Mouse (Mus musculus): ENCODE measurements at regions not wholly inside any gene's neighbourhood (a gene's known extent, or its start where the extent isn't known, plus 50 kb on each side); places are given as distances from the start of the nearest gene placed in this dataset.

DNA sequence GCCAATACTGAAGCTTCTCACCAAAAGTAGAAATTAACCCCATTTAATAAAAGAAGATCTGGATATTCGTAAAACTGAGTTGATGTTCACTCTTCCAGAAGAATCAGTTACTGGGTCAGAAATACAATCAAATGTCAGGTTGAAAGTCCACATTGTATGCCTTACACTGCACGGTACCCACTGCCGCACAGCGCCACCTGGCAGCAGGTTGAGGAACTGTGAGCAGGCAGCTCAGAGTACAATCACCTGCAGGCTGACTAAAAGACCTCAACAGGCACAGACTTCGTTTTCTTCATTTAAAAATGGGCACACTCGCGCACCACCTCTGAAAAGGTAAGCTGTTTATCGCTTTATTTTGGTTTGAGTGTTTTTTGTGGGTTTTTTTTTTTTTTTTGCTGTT, 341.8 kb upstream of the Mms22l start:
- WGBS: 19% methylated on average over 8 of the region's 8 CpGs
- no peak overlapping the region for H3K4me3 ChIP-seq (ENCODE audit: low read length)

DNA sequence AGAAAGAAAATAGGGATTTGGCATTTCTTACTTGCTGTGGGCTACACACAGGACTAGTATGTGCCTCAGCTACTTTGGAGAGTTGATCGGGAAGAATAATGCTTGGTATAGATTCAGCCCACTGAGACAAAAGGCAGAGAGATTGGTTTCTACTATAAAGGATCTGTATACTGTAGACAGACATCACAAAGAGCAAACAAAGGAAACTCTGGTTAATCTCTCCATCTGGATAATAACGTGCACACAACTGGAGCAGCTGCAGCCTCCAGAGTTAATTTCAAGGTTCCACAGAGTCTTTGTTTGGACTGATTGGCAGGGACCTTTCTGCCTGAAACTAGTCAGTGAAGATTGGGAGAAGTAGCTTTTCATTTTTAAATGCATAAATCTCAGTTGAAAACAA, 322.5 kb upstream of the Mms22l start:
- H3K27me3 ChIP-seq (ENCODE audit: control insufficient read depth, insufficient read depth, low read length): no peaks in the 10 kb centered on the region
- H3K4me2 ChIP-seq (replicated peaks; ENCODE audit: low read depth, low read length): no peak overlapping the region
- no peaks in the 10 kb centered on the region for H3K36me3 ChIP-seq (ENCODE audit: control insufficient read depth, insufficient read depth, low read length)
- 81% methylated on average over 2 of the region's 2 CpGs for WGBS
- no peaks in the 10 kb centered on the region for H3K9me3 ChIP-seq (ENCODE audit: control insufficient read depth, low read length)
- ATAC-seq (ENCODE audit: low FRiP score, low TSS enrichment): no peak
- no peak overlapping the region for H3K9ac ChIP-seq (ENCODE audit: low read depth, low read length)
- H3K4me1 ChIP-seq (ENCODE audit: control insufficient read depth, insufficient read depth, low read length): no peaks in the 10 kb centered on the region
- H3K27ac ChIP-seq (ENCODE audit: low read depth, low read length): no peak overlapping the region
- H3K4me3 ChIP-seq (ENCODE audit: low read length): no peak overlapping the region

More for the DNA sequence above, 341.8 kb upstream of the Mms22l start:
- H3K27ac ChIP-seq (ENCODE audit: low read depth, low read length): no peak overlapping the region
- ATAC-seq (ENCODE audit: low FRiP score, low TSS enrichment): peak; percentile 79; the same call in 1 of the 2 replicates
- H3K27me3 ChIP-seq (ENCODE audit: control insufficient read depth, insufficient read depth, low read length): no peaks in the 10 kb centered on the region
- H3K4me1 ChIP-seq (ENCODE audit: control insufficient read depth, insufficient read depth, low read length): no peaks in the 10 kb centered on the region
- H3K36me3 ChIP-seq (ENCODE audit: control insufficient read depth, insufficient read depth, low read length): no peaks in the 10 kb centered on the region
- no peak overlapping the region for H3K9ac ChIP-seq (ENCODE audit: low read depth, low read length)
- H3K9me3 ChIP-seq (ENCODE audit: control insufficient read depth, low read length): no peaks in the 10 kb centered on the region
- no peak overlapping the region for H3K4me2 ChIP-seq (replicated peaks; ENCODE audit: low read depth, low read length)

DNA sequence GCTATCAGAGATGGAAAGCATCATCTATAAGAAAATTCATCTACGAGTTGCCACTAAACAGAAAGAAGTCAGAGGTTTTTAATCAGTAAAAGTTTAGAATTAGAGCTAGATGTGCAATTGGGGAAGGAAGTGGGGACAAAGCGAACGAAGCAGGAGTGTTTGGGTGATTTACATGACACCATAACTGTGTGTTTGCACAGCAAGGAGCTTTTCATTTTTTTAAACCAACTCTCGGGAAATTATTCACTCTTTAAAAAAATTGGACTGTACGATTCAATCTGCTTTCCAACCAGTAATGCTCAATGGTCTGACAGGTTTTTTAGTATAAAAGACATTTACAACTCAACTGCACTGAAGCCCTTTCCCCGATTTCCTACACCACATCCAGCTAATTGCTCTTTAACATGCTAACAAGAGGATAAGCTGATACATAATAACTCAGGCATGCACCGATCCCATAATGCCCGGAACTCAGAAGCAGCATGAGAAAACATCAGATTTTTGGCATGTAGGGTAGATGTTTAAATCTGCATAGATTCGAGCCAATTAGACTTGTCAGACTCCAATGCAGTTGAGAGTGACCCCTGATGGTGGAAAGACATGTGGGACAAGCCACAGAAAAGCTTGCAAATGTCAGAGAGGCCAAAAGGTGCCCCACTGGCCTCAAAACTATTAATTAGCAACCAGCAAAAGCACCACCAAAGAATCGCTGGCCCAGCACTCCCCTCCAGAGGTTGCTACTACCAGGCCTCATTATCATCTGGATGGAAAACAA, 282.8 kb upstream of the Mms22l start:
- H3K36me3 ChIP-seq (ENCODE audit: control insufficient read depth, insufficient read depth, low read length): no peaks in the 10 kb centered on the region
- H3K27me3 ChIP-seq (ENCODE audit: control insufficient read depth, insufficient read depth, low read length): no peaks in the 10 kb centered on the region
- H3K4me3 ChIP-seq (ENCODE audit: low read length): no peak overlapping the region
- no peaks in the 10 kb centered on the region for H3K9me3 ChIP-seq (ENCODE audit: control insufficient read depth, low read length)
- H3K9ac ChIP-seq (ENCODE audit: low read depth, low read length): no peak overlapping the region
- H3K27ac ChIP-seq (ENCODE audit: low read depth, low read length): no peak overlapping the region
- 55% methylated on average over 10 of the region's 10 CpGs for WGBS
- H3K4me2 ChIP-seq (replicated peaks; ENCODE audit: low read depth, low read length): no peak overlapping the region
- ATAC-seq (ENCODE audit: low FRiP score, low TSS enrichment): no peak
- no peaks in the 10 kb centered on the region for H3K4me1 ChIP-seq (ENCODE audit: control insufficient read depth, insufficient read depth, low read length)

DNA sequence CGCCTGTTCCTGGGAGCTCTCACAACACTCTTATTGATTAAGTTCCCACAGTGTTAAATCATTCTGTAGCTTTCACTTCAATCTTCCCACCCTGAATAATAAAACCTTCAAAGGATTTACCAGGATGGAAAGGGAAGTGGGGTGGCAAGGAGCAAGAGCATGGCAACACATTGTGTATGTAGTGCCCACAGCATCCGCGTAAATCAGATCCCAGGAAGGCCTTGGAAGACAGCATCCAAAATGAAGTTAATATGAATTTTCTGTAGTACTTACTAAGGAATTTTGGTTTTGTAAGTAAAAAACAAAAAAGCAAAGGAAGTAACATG, 282.3 kb upstream of the Mms22l start:
- Histone ChIP-seq H3K4me3 (ENCODE audit: low read length) (no peak overlapping the region), H3K4me1 (ENCODE audit: control insufficient read depth, insufficient read depth, low read length) (no peaks in the 10 kb centered on the region), H3K9ac (ENCODE audit: low read depth, low read length) (no peak overlapping the region), H3K27me3 (ENCODE audit: control insufficient read depth, insufficient read depth, low read length) (no peaks in the 10 kb centered on the region), H3K27ac (ENCODE audit: low read depth, low read length) (no peak overlapping the region), H3K9me3 (ENCODE audit: control insufficient read depth, low read length) (no peaks in the 10 kb centered on the region), H3K4me2 (replicated peaks; ENCODE audit: low read depth, low read length) (no peak overlapping the region), H3K36me3 (ENCODE audit: control insufficient read depth, insufficient read depth, low read length) (no peaks in the 10 kb centered on the region)
- no peak for ATAC-seq (ENCODE audit: low FRiP score, low TSS enrichment)
- 69% methylated on average over 3 of the region's 3 CpGs for WGBS

DNA sequence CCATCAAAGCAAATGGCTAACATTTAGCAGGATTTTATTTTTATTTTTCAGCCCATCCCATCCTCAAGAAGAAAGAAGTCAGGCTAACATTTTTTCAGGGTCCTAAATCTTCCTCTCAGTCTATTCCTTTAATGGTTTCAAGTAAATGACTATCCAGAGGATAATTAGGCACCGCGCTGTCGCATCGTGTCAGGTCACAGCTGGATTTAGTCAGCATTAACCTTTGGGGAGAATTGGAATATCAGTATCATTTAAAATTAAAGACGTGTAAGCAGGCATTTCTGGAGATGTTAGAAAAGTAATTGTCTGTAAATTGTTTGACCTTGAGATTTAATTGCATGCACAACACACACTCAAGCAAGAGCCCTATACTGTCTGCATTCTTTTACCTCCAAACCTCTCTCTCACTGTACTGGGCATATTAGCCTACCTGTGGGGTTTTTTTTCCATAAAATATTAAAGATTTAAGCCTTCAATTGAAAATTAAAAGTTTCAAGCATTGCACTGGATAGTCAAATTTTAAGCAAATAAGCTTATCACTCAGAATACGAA, 277.8 kb upstream of the Mms22l start:
- 52% methylated on average over 6 of the region's 6 CpGs for WGBS
- no peak overlapping the region for H3K9ac ChIP-seq (ENCODE audit: low read depth, low read length)
- no peaks in the 10 kb centered on the region for H3K9me3 ChIP-seq (ENCODE audit: control insufficient read depth, low read length)
- H3K36me3 ChIP-seq (ENCODE audit: control insufficient read depth, insufficient read depth, low read length): no peaks in the 10 kb centered on the region
- ATAC-seq (ENCODE audit: low FRiP score, low TSS enrichment): no peak
- no peaks in the 10 kb centered on the region for H3K27me3 ChIP-seq (ENCODE audit: control insufficient read depth, insufficient read depth, low read length)
- no peak overlapping the region for H3K27ac ChIP-seq (ENCODE audit: low read depth, low read length)
- H3K4me2 ChIP-seq (replicated peaks; ENCODE audit: low read depth, low read length): no peak overlapping the region
- H3K4me1 ChIP-seq (ENCODE audit: control insufficient read depth, insufficient read depth, low read length): no peaks in the 10 kb centered on the region
- no peak overlapping the region for H3K4me3 ChIP-seq (ENCODE audit: low read length)

DNA sequence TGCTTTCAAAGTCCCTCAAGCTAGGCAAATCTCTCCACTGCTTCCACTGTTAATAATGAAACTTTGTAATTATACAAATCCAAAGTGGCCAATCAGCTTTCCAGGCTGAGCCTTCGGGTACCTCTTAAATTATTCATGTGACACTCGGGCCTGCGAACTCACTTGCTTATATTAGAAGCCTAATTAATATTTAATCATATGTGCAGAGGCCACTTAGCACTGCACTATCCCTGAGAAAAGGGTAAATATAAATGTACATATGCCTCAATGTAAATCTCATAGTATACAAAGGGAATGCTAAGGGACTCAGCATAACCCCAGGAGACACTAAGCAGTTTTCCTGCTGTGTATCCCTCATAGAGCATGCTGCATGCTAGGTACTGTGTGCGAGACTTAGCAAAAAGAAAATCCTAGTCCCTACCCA, 277.2 kb upstream of the Mms22l start:
- ATAC-seq (ENCODE audit: low FRiP score, low TSS enrichment): no peak
- no peak overlapping the region for H3K9ac ChIP-seq (ENCODE audit: low read depth, low read length)
- no peak overlapping the region for H3K27ac ChIP-seq (ENCODE audit: low read depth, low read length)
- WGBS: 73% methylated on average over 4 of the region's 4 CpGs
- H3K9me3 ChIP-seq (ENCODE audit: control insufficient read depth, low read length): no peaks in the 10 kb centered on the region
- H3K4me2 ChIP-seq (replicated peaks; ENCODE audit: low read depth, low read length): no peak overlapping the region
- no peaks in the 10 kb centered on the region for H3K4me1 ChIP-seq (ENCODE audit: control insufficient read depth, insufficient read depth, low read length)
- no peaks in the 10 kb centered on the region for H3K27me3 ChIP-seq (ENCODE audit: control insufficient read depth, insufficient read depth, low read length)
- H3K36me3 ChIP-seq (ENCODE audit: control insufficient read depth, insufficient read depth, low read length): no peaks in the 10 kb centered on the region
- no peak overlapping the region for H3K4me3 ChIP-seq (ENCODE audit: low read length)

DNA sequence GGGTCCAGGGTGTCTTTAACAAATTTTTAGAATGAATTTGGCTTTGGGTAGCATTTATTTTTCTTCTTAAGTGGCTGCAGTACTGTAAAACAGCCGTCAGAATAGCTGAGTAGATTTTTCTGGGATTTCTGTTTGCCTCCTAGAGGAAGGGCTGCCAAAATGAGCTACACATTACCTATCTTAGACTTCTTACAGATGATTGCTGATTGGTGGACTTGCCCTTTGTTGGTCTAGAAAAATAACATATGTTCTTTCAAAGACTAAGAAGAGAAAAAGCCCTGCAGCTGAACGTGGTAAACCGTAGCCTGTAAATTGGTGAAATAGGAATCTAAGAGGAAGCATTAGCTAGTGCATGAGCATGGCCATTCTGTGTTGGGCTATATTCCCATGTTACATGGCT, 276.7 kb upstream of the Mms22l start:
- ATAC-seq (ENCODE audit: low FRiP score, low TSS enrichment): no peak
- H3K4me3 ChIP-seq (ENCODE audit: low read length): no peak overlapping the region
- H3K36me3 ChIP-seq (ENCODE audit: control insufficient read depth, insufficient read depth, low read length): no peaks in the 10 kb centered on the region
- no peaks in the 10 kb centered on the region for H3K27me3 ChIP-seq (ENCODE audit: control insufficient read depth, insufficient read depth, low read length)
- H3K9me3 ChIP-seq (ENCODE audit: control insufficient read depth, low read length): no peaks in the 10 kb centered on the region
- 80% methylated on average over 3 of the region's 3 CpGs for WGBS
- no peaks in the 10 kb centered on the region for H3K4me1 ChIP-seq (ENCODE audit: control insufficient read depth, insufficient read depth, low read length)
- H3K9ac ChIP-seq (ENCODE audit: low read depth, low read length): no peak overlapping the region
- H3K27ac ChIP-seq (ENCODE audit: low read depth, low read length): no peak overlapping the region
- H3K4me2 ChIP-seq (replicated peaks; ENCODE audit: low read depth, low read length): no peak overlapping the region

DNA sequence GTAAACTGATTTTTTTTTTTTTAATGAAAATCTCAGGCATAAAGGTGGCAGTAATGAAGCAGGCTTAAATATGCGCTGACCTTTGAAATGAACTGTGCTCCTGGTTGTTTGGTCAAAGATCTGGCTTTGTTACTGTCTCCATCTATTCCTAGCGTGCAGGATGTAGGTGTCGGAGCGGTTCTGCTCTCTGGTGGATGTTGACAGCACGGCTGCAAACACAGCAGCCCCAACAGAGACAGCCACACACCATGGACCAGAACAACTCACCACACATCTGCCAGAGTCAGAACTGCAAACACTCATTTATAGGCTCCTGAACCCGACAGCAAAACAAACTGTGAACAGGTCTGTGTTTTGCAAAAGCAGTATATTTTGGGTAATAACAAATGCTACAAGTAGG, 251.1 kb upstream of the Mms22l start:
- 74% methylated on average over 6 of the region's 6 CpGs for WGBS

DNA sequence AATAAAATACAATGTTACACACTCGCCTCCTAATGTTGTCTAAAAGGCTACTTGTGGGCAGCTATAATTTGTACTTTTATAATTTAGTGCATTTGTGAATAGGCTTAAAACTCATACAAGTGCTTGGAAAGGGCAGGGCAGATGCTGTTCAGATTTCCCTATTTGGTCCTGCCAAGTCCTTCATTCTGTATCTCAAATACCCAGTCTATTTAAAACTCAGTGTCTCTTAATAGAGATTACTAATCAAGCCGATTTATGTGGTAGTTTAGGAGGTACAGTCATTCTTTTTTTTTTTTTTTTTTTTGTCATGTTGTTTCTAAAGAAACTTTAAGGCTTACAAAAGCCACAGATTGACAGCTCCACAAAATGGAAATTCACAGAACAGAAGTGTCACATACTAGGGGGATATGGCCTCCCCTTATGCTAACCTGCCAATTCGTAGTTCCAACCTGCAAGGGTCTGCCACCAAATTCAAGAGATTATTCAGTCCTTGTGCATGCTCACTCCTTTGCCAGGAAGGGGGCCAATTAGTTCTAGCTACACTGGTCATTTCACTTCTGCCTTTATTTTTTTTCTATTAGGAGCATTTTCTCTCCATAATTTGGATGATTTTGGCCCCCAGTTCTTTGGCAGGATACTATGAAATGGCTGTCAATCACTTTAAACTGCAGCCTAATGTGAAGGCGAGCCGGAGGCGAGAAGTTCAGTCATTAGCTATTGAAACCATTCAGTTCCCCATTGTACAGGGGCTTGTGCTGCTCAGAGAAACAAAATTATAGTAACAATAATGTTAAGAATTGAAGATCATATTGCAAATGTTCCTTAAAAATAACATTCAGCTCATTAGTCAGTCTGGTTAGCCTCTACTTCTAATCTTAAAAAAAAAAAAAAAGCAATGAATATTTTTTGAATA, 247.9 kb upstream of the Mms22l start:
- H3K27ac ChIP-seq (ENCODE audit: low read depth, low read length): no peak overlapping the region
- no peaks in the 10 kb centered on the region for H3K9me3 ChIP-seq (ENCODE audit: control insufficient read depth, low read length)
- no peaks in the 10 kb centered on the region for H3K36me3 ChIP-seq (ENCODE audit: control insufficient read depth, insufficient read depth, low read length)
- ATAC-seq (ENCODE audit: low FRiP score, low TSS enrichment): no peak
- H3K4me1 ChIP-seq (ENCODE audit: control insufficient read depth, insufficient read depth, low read length): no peaks in the 10 kb centered on the region
- no peaks in the 10 kb centered on the region for H3K27me3 ChIP-seq (ENCODE audit: control insufficient read depth, insufficient read depth, low read length)
- no peak overlapping the region for H3K4me3 ChIP-seq (ENCODE audit: low read length)
- 89% methylated on average over 6 of the region's 6 CpGs for WGBS
- no peak overlapping the region for H3K4me2 ChIP-seq (replicated peaks; ENCODE audit: low read depth, low read length)
- no peak overlapping the region for H3K9ac ChIP-seq (ENCODE audit: low read depth, low read length)

More for the DNA sequence above, 251.1 kb upstream of the Mms22l start:
- H3K9ac ChIP-seq (ENCODE audit: low read depth, low read length): no peak overlapping the region
- H3K4me1 ChIP-seq (ENCODE audit: control insufficient read depth, insufficient read depth, low read length): no peaks in the 10 kb centered on the region
- ATAC-seq (ENCODE audit: low FRiP score, low TSS enrichment): no peak
- H3K27ac ChIP-seq (ENCODE audit: low read depth, low read length): no peak overlapping the region
- no peaks in the 10 kb centered on the region for H3K36me3 ChIP-seq (ENCODE audit: control insufficient read depth, insufficient read depth, low read length)
- H3K27me3 ChIP-seq (ENCODE audit: control insufficient read depth, insufficient read depth, low read length): no peaks in the 10 kb centered on the region
- H3K4me3 ChIP-seq (ENCODE audit: low read length): no peak overlapping the region
- no peaks in the 10 kb centered on the region for H3K9me3 ChIP-seq (ENCODE audit: control insufficient read depth, low read length)
- no peak overlapping the region for H3K4me2 ChIP-seq (replicated peaks; ENCODE audit: low read depth, low read length)

All from kidney, embryonic 14.5 days (tissue).